Mouse (Mus musculus): ENCODE measurements around the gene Kmt2b. TPM values are rescaled to one million over a fixed set of nuclear protein-coding genes. Genes with fewer than 3 reads are reported as not detected.

Gene Kmt2b
- total RNA-seq (2015; ENCODE audit: low replicate concordance) (155 and 163 TPM in 2 replicates), total RNA-seq (2017; ENCODE audit: low replicate concordance) (47.9 and 48.0 TPM in 2 replicates)

DNA sequence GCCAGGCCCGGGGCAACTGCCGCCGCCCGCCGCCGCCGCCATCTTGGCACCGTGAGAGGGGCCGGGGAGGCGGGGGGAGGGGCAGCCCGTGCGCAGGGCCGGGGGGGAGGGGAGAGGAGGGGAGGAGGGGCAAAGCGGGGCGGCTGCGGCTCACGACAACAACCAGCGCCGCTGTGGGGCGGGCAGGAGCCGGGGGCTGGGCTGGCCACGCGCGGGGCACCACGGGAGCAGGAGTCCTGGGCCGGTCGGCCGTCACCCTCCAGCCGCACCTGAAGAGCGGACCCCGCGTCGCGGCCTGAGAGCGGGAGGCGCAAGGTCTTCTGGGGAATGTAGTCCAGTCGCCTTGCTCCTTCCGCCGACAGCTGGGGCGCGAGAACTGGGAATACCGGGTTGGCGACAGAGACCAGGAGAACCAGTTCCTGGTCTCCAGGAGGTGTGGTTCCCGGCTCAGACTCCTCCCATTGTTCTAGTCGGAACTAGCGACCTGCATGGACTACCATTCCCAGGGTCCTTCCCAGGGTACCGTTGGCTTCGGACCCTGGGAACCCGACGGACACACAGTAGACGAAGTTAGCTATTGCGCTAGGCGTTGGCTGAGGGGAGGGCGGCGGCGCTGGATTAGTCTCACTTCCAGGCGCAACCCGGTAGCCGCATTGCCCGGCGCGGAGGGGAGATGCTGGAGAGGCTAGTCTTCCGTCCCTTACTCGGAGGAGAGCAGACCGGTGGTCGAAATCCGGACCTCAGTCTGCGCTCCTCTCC is at the start of gene Kmt2b:
TSS of gene Kmt2b (minus strand) at position 51 of the 759 bp plus-strand sequence.
- ATAC-seq (replicated peaks; ENCODE audit: low FRiP score, poor library complexity, severe bottlenecking), result peak; percentile 90

DNA sequence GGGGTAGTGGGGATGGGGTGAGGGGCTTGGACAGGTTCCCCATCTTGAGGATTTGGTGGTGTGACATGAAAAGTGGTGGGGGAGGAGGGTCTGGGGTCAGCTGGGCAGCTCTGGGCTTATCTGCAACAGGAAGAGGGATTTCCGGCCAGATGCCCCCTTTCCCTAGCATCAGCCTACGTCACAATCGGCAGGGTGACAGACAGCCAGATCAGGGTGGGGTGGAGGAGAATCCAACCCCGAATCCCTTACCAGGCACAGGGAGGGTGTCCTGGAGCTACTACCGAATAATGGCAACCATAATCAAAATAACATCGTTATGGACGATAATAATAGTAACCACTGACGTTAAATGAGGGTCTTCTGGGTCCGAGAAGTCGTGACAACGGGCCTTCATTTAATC is 47.9 kb upstream of the Kmt2b start:
- no peak for ATAC-seq (replicated peaks; ENCODE audit: low FRiP score, poor library complexity, severe bottlenecking)

DNA sequence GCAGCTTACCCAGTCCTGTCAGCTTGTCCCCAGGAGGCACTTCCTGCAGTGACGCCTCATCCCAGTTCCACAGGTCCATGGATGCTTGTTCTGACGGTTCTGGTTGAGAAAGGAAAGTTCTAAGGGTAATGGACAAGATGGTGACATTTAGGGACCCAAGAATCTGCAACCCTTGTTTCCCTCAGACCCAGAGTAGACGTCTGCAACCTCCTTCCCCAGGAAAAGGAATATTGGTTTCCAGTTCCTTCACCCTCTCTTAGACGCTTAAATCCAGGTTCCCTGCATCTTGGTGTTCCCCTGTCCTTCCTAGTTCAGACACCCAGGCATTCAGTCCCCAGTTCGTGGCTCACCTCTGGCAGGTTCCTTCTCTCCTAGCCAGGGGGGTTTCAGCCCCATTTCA is 47.2 kb upstream of the Kmt2b start, which contains the start of gene Etv2:
TSS of gene Etv2 (minus strand) at position 101 of the 400 bp plus-strand sequence.
- ATAC-seq (replicated peaks; ENCODE audit: low FRiP score, poor library complexity, severe bottlenecking), result no peak

DNA sequence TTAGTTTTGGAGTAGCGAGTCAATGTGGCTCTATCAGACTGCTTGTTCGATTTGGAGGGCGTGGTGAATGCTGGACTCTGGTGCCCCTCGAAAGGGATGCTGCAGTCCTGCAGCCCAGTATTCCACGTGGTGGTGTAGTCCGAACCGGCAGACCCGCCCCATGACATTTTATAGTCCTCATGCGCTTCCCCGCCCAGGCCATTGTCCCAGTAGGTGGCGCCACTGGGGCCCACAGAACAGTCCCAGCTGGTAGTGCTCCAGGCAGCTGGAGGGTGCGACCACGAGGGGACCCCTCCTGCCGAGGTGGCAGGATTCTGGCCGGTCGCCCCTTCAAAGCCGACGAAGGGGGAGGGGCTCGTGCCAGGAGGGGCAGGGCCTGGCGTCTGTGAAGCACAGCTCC is 46.1 kb upstream of the Kmt2b start:
- peak; percentile 67 for ATAC-seq (replicated peaks; ENCODE audit: low FRiP score, poor library complexity, severe bottlenecking)

DNA sequence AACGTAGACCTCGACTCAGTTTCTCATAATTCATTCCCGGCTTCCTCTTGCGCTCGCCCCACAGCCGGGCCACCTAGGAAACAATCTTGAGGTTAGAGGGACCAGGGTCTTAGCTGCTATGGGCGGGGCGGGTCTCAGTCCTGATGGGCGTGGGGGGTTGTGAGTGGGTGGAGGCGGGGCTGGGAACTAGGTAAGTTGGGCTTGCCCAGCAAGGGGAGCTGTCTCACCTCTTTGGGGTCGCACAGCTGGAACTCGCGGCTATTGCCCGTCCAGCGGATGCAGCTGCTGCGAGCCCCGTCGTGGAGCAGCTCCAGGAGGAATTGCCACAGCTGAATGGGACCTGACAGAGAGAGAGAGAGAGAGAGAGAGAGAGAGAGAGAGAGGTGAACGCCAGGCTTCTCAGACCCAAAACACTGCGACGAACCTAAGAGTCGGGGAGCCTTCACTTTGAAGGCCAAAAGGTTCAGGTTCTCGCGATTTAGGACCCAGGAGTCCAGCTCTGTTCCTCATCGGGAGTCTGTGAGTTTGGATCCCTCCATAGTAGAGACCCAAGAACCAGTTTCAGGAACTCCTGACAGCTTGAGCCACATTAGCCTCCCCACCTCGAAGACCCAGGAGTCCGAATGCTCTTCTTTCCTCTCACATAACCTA is 45.4 kb upstream of the Kmt2b start:
- ATAC-seq (replicated peaks; ENCODE audit: low FRiP score, poor library complexity, severe bottlenecking), result no peak

DNA sequence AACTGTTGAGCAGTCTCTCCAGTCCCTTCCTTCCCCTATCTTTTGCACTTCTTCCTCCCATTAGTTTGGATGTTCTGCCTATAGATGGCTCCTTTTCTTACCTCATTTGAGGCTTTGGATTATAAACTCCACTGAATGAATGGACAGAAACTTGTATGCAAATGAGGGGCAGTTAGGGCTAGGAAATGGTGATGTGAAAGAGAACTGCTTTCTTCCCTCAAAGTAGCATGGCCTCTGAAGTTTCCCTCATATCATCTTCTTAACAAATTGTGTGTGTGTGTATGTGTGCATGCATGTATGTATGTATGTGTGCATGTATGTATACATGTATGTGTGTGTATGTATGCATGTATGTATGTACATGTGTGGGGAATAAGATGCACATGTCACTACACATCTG is 40.5 kb upstream of the Kmt2b start:
- no peak for ATAC-seq (replicated peaks; ENCODE audit: low FRiP score, poor library complexity, severe bottlenecking)

DNA sequence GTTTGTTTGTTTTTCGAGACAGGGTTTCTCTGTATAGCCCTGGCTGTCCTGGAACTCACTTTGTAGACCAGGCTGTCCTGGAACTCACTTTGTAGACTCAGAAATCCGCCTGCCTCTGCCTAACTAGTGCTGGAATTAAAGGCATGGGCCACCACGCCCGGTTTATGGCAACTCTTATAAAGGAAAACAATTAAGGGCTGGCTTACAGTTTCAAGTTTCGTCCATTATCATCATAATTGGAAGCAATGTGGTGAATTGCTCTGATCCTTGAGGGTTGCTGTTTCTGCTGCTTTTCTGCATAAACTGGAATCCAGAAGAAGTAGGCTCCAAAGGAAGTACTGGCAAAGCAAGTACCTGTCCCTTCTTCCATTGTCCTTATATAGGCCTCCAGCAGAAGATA is 38.1 kb upstream of the Kmt2b start:
- ATAC-seq (replicated peaks; ENCODE audit: low FRiP score, poor library complexity, severe bottlenecking), result no peak

DNA sequence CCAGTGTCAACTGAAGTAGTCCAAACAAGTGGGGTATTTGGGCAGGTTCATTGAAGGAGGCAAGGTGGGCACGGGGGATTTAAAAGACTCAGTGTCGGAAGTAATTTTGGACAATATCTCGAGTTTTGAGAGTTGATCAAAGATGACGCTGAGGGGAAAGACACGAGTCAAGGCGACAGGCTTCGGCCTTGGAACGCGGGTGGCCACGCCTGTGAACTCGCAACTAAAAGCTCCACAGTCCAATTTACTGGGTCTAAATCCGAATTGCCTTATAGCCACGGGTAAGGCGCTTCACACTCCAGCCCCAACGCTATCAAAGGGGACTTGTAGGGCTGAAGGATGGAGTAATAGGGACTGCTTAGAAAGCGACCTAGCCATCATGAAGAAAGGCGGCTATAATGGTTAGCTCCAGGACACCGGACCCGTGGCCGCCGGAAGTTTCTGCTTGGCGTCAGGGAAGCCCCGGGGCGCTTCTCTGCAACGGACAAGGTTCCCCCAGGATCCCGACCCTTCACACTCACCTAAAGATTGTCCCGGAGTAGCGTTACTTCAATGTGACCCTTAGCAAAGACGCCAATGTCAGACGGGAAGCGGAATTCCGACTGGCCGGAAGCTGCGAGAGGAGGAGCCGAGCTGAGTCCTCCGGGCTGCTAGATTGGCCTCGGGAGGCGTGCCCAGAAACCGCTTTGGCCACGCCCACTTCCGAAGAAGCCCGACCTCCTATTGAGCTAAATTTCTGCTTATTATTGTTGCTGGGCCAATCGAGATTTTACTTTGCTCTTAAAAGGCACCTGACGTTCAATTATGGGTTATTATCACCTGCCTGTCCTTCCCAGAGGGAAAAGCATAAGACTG is 37.2 kb upstream of the Kmt2b start, which contains the start of gene Cox6b1:
TSS of gene Cox6b1 (minus strand) at position 622 of the 855 bp plus-strand sequence.
- ATAC-seq (replicated peaks; ENCODE audit: low FRiP score, poor library complexity, severe bottlenecking), result peak; percentile 98

DNA sequence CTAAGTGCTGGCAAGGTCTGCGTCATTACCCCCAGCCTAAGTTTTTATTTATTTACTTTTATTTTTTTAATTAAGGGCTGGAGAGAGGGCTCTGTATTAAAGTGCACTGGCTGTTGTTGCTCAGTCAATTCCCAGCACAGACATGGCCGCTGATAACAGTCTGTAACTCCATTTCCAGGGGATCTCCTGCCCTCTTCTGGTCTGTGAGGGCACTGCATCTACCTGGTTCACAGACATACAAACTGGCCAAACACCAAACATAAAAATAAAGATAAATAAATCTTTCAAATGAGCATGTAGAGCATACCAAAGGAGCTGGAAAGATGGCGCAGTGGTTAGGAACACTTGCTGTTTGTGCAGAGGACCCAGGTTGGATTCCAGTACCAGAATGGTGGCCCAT is 30.7 kb upstream of the Kmt2b start:
- ATAC-seq (replicated peaks; ENCODE audit: low FRiP score, poor library complexity, severe bottlenecking), result peak; percentile 67; the same call in 1 of the 2 replicates

DNA sequence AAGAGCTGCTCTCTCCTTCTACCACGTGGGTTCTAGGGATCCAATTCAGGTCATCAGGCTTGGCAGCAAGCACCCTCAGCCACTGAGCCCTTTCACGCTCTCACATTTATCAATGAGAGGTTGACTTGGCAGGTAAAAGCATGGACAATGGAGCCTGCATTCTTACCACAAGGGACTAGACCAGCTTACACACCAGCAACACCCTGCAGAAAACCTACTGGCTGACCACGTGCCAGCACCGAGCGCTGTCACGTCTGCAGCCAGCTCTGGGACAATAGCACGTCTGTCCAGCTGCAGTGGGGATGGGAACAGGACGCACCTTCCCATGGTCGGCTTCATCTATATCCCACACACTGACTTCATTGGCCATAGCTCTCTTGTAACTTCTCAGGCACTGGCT is 30.1 kb upstream of the Kmt2b start:
- no peak for ATAC-seq (replicated peaks; ENCODE audit: low FRiP score, poor library complexity, severe bottlenecking)

DNA sequence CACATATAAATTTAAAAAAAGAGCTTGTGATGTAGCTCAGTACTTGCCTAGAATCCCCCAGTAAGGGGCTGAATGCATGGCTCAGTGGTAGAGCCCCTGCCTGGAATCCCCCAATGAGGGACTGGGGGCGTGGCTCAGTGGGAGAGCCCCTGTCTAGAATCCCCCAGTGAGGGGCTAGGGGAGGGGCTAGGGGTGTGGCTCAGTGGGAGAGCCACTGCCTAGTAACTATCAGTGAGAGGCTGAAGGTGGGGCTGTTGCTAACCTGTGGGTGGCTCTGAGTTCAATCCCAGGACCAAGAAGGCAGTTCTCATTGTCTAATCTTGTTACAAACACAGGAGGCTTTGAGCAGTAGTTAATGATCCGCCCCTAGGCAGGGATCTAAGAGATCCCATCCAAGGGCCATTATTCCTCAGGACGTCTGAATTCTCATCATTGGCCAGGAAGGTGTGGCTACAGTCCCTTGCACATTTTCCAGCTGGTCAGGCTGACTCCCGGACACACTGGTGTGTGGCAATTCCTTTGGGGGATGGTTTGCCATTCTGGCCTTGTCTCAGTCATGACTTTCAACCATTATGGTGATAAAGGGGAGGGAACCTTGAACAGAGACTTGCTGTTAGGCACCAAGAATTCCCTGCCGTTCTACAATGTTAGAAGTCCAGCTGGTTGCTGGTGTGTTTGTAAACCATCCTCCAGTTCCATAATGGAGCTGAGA is 26.7 kb upstream of the Kmt2b start:
- ATAC-seq (replicated peaks; ENCODE audit: low FRiP score, poor library complexity, severe bottlenecking), result no peak

DNA sequence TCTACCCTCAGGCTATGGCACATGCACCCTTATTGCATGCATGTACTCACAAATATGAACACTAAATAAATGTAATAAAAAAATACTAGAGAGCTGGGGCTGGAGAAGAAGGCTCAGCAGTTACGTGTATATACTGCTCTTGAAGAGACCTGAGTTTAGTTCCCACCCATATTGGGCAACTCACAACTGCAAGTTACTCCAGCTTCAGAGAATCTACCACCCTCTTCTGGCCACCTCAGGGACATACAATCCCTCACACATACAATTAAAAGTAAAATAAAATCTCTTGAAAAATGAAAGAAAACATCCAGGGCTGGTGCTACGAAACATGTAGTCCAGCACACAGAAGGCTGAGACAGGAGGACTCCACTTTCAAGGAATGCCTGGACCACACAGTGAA is 25.9 kb upstream of the Kmt2b start:
- no peak for ATAC-seq (replicated peaks; ENCODE audit: low FRiP score, poor library complexity, severe bottlenecking)

DNA sequence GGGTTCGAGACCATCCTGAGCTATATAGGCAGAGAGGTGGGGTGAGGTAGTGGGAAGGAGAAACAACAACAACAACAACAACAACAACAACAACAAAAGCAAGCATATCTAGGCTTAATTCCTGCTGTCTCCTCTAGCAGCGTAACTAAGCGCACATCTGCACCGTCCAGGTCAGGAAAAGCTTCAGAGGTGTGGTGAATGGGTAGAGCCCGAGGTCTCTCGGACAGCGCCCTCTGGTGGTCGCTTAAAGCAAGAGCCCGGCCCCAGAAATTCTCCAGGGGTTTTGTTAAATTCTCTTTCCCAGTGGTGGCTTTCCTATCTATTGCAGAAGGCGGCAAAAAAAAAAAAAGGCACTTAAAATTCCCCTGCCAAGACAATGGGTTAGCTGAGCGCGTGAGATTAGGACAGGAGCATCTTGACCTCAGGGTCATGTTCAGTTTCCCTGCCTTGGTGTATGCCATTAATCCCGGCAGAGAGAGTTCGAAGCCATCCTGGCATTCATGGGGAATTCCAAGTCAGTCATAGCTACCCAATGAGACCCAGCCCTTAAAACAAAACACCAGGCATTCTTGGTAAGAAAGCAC is 25.1 kb upstream of the Kmt2b start:
- ATAC-seq (replicated peaks; ENCODE audit: low FRiP score, poor library complexity, severe bottlenecking), result peak; percentile 79

DNA sequence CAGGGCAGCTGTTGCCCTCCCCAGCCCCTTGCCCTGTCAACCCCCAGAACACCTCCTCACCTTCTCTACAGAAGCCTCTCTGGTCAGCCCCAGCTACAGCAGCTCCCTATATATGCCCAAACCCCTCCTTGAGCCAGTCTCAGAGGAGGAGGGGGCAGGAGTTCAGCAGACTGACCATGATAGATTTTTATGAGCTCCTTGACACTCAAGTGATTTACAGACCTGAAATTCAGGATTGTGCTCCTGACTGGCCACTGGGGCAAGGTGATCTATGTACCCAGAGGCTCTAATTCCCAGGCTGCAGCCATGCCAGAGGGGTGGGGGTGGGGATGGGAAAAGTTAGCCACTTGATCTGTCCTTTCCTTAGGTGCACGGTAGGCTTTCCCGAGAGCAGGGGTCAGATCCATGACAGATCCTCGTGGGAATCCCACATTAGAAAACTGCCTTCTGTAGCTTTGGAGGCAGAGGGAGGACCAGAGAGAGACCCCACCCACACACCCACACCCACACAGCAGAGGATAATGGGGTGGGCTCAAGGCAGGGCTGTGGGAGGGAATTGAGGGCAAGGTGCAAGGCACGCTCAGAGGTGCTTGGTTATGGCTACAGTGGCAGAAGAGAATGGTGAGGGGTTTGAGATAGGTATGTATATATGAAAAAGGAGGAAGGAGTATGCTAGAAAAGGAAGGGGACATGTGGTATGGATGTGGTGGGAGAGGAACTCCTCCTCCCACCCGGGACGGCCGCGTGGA is 24.3 kb upstream of the Kmt2b start, which contains the start of gene Upk1a:
TSS of gene Upk1a (minus strand) at position 194 of the 749 bp plus-strand sequence.
- no peak for ATAC-seq (replicated peaks; ENCODE audit: low FRiP score, poor library complexity, severe bottlenecking)

DNA sequence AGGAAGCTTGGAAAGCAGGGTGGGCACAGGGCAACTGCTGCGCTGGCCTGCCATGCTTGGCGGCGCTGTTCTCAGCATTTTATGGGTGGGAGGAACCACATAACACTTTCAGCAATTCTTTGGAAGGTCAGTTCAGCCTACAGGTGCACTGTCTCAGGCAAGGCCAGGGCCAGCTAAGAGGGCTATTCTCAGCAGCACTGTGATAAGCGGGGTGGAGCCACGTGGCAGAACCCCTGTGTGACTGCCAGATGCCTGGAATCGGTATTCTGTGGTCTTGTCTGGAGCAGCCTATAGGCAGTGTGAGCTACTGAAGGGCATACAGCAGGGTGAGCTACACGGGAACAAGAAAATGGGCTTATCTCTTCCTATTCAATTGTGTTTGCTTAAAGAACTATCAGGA is 21.5 kb upstream of the Kmt2b start:
- ATAC-seq (replicated peaks; ENCODE audit: low FRiP score, poor library complexity, severe bottlenecking), result no peak

DNA sequence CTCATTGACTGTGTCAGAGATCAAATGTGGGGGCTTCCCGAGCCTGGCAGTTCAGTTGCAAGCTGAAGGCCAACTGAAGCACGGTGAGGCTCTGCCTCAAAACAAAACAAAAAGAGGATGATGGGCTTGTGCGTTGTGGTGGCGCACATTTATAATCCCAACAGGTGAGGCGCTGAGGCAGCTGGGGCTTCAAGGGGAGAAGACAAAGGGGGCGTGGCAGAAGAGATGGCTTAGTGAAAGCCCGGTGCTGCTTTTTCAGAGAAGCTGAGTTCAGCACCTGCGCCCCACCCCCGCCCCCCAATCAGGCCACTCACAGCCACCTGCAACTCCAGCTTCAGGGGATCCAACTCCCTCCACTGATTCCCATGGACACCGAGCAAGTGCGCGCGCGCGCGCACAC is 19.9 kb upstream of the Kmt2b start:
- ATAC-seq (replicated peaks; ENCODE audit: low FRiP score, poor library complexity, severe bottlenecking), result no peak

DNA sequence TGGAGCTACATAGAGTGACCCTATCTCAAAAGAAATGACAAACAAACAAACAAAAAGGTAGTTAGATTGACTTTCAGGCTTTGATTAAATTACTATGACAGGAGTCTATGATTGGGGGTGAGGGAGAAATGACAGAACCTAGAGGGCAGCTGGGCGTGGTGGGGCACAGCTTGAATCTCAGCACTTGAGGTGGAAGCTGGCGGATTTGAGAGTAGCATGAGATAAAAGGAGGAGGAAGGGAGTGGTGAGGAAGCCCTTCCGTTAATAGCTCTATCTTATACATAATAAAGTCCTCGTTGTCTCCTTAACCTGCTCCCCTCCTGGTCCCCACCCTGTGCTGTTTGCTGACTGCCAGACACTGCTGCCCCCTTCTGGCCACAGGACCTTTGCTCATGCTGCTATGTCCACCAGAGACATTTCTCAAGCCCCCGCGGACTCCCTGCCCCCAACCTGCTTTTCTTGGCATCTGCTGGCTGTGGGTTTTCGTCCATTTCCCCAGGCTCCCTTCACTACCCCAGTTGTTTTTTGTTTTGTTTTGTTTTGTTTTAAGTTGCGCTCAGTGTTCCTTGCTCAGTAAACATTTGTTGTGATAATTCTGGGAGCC is 19.3 kb upstream of the Kmt2b start:
- peak; percentile 70; the same call in 1 of the 2 replicates for ATAC-seq (replicated peaks; ENCODE audit: low FRiP score, poor library complexity, severe bottlenecking)

DNA sequence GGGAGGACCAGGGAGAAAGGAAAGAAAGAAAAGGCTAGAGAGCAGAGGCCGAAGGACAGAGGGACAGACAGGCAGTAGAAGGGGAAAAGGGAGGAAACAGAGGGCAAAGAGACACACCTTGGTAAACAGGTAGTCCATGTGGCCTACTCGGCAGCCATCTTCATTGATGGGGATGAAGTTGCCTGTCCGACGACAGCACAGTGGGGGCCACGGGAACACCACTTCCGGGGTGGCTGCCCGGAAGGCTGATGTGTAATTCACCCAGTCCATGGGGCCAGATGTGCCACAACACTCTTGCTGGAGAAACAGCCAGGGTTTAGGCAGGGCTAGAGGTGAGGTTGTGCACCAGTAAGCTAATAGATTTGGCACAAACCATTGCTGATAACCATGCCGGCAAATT is 16.4 kb upstream of the Kmt2b start:
- ATAC-seq (replicated peaks; ENCODE audit: low FRiP score, poor library complexity, severe bottlenecking), result no peak
